Mouse (Mus musculus) heart, postnatal 0 days (tissue): ENCODE data around the gene Oat. TPM values are rescaled to one million over a fixed set of nuclear protein-coding genes. Genes with fewer than 3 reads are reported as not detected.
A peak's percentile ranks its signal among the peaks of the same experiment; 100 is the strongest.

Experiments
- ATAC-seq: fragments of 200-750 bp; cut with Nextera tagmentation; 2 replicates; pipeline ENCODE4 v1.8.0; 2017; ENCODE audit warnings: low read depth, moderate number of reproducible peaks, moderate library complexity; ENCODE audit not compliant: insufficient read depth
- DNase-seq: peaks from one replicate; pipeline ENCODE4 v3.0.0-alpha.2; 2016; ENCODE audit warnings: low spot score
- H3K27ac ChIP-seq: fragments of 300-500 bp; sonication (generic); 2 replicates; pipeline ENCODE4 v1.5.1; 2014; ENCODE audit warnings: low read depth, mild to moderate bottlenecking
- H3K27me3 ChIP-seq: fragments of 300-500 bp; sonication (generic); 2 replicates; pipeline ENCODE4 v1.6.1; 2014; ENCODE audit warnings: low read length, mixed read lengths; ENCODE audit not compliant: control insufficient read depth, insufficient read depth
- H3K36me3 ChIP-seq: fragments of 300-500 bp; sonication (generic); replicated peaks from 2 replicates; pipeline ENCODE4 v1.6.1; 2014; ENCODE audit warnings: low read length, mixed read lengths; ENCODE audit not compliant: control insufficient read depth, insufficient read depth
- H3K4me1 ChIP-seq: fragments of 300-500 bp; sonication (generic); 2 replicates; pipeline ENCODE4 v1.6.1; 2014; ENCODE audit warnings: antibody characterized with exemption; ENCODE audit not compliant: control insufficient read depth, insufficient read depth
- H3K4me2 ChIP-seq: fragments of 300-500 bp; sonication (generic); 2 replicates; pipeline ENCODE4 v1.6.1; 2014; ENCODE audit warnings: low read depth, mild to moderate bottlenecking, low read length, moderate library complexity
- H3K4me3 ChIP-seq: fragments of 300-500 bp; sonication (generic); 2 replicates; pipeline ENCODE4 v1.5.1; 2014; ENCODE audit warnings: low read depth, low read length
- H3K9ac ChIP-seq: fragments of 300-500 bp; sonication (generic); replicated peaks from 2 replicates; pipeline ENCODE4 v1.6.1; 2014; ENCODE audit warnings: low read depth, low read length, mixed read lengths
- H3K9me3 ChIP-seq: fragments of 300-500 bp; sonication (generic); replicated peaks from 2 replicates; pipeline ENCODE4 v1.6.1; 2016; ENCODE audit warnings: low read length; ENCODE audit not compliant: control insufficient read depth
- CTCF ChIP-seq: IDR thresholded peaks from 2 replicates; pipeline ENCODE4 v1.5.1; 2016; ENCODE audit warnings: antibody characterized with exemption, control low read depth, low read depth
- EP300 ChIP-seq: IDR thresholded peaks from 2 replicates; pipeline ENCODE4 v1.6.1; 2016; ENCODE audit warnings: antibody characterized with exemption, low read depth
- WGBS: fragments of 180-500 bp; shearing (Covaris S2); extraction: QIAGEN DNeasy Blood & Tissue Kit; methylation state at CpG from one replicate; pipeline ENCODE4 v1.1.7; 2014; 5-methylcytosine and 5-hydroxymethylcytosine counted together
- polyA plus RNA-seq: library from polyadenylated mRNA; unstranded; fragments of >200 nt; fragmentation: Nextera tagmentation; extraction: Ambion mirVana; gene quantifications from 2 replicates; pipeline ENCODE4 v1.2.1, GENCODE M21; 2015
- total RNA-seq: library from RNA; depleted of rRNA; stranded (reverse); fragments of >200 nt; gene quantifications from 2 replicates; pipeline ENCODE4 v1.2.3, GENCODE M21; 2014; ENCODE audit warnings: low replicate concordance; rRNA removed

Gene Oat
- 194 and 208 TPM in 2 replicates for total RNA-seq
- 155 and 157 TPM in 2 replicates for polyA plus RNA-seq

GRCm38 (mm10) chr7:132576116-132576650 lies at the start of gene Oat:
Gene Oat (minus strand): TSS chr7:132576398.
- Histone ChIP-seq H3K36me3 (no peaks in the 10 kb centered on the region), H3K9ac (peak within 1 kb of the TSS; percentile 69), H3K27me3 (no peaks in the 10 kb centered on the region), H3K4me1 (peaks cover 28% of the 10 kb centered on the region), H3K4me2 (peak within 1 kb of the TSS; percentile 72), H3K9me3 (no peaks in the 10 kb centered on the region), H3K27ac (peak within 1 kb of the TSS; percentile 96), H3K4me3 (peak within 1 kb of the TSS; percentile 61)
- WGBS: 1% methylated on average over 49 of the region's 49 CpGs
- TF ChIP-seq EP300 (no peak), CTCF (no peak; the same call in 1 of the 2 replicates)
- ATAC-seq (peak; percentile 97), DNase-seq (peak; percentile 97)

GRCm38 (mm10) chr7:132624161-132624560 lies 48.0 kb upstream of the Oat start:
- no peak overlapping the region for H3K27ac ChIP-seq
- DNase-seq (no peak), ATAC-seq (no peak)
- H3K4me1 ChIP-seq: peaks cover 14% of the 10 kb centered on the region
- no peaks in the 10 kb centered on the region for H3K9me3 ChIP-seq
- H3K27me3 ChIP-seq: no peaks in the 10 kb centered on the region
- no peak overlapping the region for H3K9ac ChIP-seq
- H3K36me3 ChIP-seq: no peaks in the 10 kb centered on the region
- H3K4me3 ChIP-seq: no peak overlapping the region
- TF ChIP-seq EP300 (no peak), CTCF (no peak)
- no peak overlapping the region for H3K4me2 ChIP-seq
- 73% methylated on average over 10 of the region's 10 CpGs for WGBS

- WGBS: 87% methylated on average over 15 of the region's 15 CpGs
- no peak for ATAC-seq
Observed at GRCm38 (mm10) chr7:132619975-132620918, 44.0 kb upstream of the Oat start.

GRCm38 (mm10) chr7:132619549-132619948 lies 43.4 kb upstream of the Oat start:
- TF ChIP-seq CTCF: no peak
- TF ChIP-seq EP300: no peak
- DNase-seq (no peak), ATAC-seq (no peak)
- Histone ChIP-seq H3K27ac (no peak overlapping the region), H3K4me1 (no peaks in the 10 kb centered on the region), H3K9ac (no peak overlapping the region), H3K36me3 (no peaks in the 10 kb centered on the region), H3K4me2 (no peak overlapping the region), H3K9me3 (no peaks in the 10 kb centered on the region), H3K4me3 (no peak overlapping the region), H3K27me3 (no peaks in the 10 kb centered on the region)
- 88% methylated on average over 8 of the region's 8 CpGs for WGBS

More at GRCm38 (mm10) chr7:132619975-132620918, 44.0 kb upstream of the Oat start:
- Histone ChIP-seq H3K27me3 (no peaks in the 10 kb centered on the region), H3K9ac (no peak overlapping the region), H3K36me3 (no peaks in the 10 kb centered on the region), H3K4me2 (no peak overlapping the region), H3K4me3 (no peak overlapping the region), H3K9me3 (no peaks in the 10 kb centered on the region), H3K4me1 (no peaks in the 10 kb centered on the region), H3K27ac (no peak overlapping the region)
- TF ChIP-seq CTCF (no peak), EP300 (no peak)
- DNase-seq: no peak

- no peaks in the 10 kb centered on the region for H3K27me3 ChIP-seq
- no peak for ATAC-seq
- no peak overlapping the region for H3K27ac ChIP-seq
- TF ChIP-seq CTCF (no peak), EP300 (no peak)
- H3K9me3 ChIP-seq: no peaks in the 10 kb centered on the region
- WGBS: 88% methylated on average over 5 of the region's 5 CpGs
- no peak overlapping the region for H3K9ac ChIP-seq
- H3K36me3 ChIP-seq: no peaks in the 10 kb centered on the region
- no peaks in the 10 kb centered on the region for H3K4me1 ChIP-seq
- no peak overlapping the region for H3K4me2 ChIP-seq
- no peak for DNase-seq
- H3K4me3 ChIP-seq: no peak overlapping the region
Observed at GRCm38 (mm10) chr7:132617021-132617564, 40.9 kb upstream of the Oat start.
